Mouse (Mus musculus) lung, embryonic 15.5 days (tissue): Measurements from ENCODE around the gene Apmap. TPM values are rescaled to one million over a fixed set of nuclear protein-coding genes. Genes with fewer than 3 reads are reported as not detected.
"Not testable (repeated sequence)": the region's sequence is repeated elsewhere in the genome, so short reads cannot be mapped to it uniquely, and the experiment has no call there.

Experiments used
- ATAC-seq: fragments of 200-750 bp; cut with Nextera tagmentation; 2 replicates; pipeline ENCODE4 v1.8.0; 2017; ENCODE audit warnings: moderate number of reproducible peaks, borderline replicate concordance; ENCODE audit not compliant: low FRiP score, low TSS enrichment; ENCODE audit errors: extremely low read depth
- H3K27ac ChIP-seq: fragments of 300-500 bp; sonication (generic); 2 replicates; pipeline ENCODE4 v1.5.1; 2015; ENCODE audit warnings: moderate library complexity, mild to moderate bottlenecking, inconsistent platforms
- H3K27me3 ChIP-seq: fragments of 300-500 bp; sonication (generic); 2 replicates; pipeline ENCODE4 v1.6.1; 2015; ENCODE audit warnings: inconsistent platforms
- H3K36me3 ChIP-seq: fragments of 300-500 bp; sonication (generic); 2 replicates; pipeline ENCODE4 v1.6.1; 2015; ENCODE audit warnings: inconsistent platforms
- H3K4me1 ChIP-seq: fragments of 300-500 bp; sonication (generic); 2 replicates; pipeline ENCODE4 v1.6.1; 2015; ENCODE audit warnings: inconsistent platforms
- H3K4me2 ChIP-seq: fragments of 300-500 bp; sonication (generic); 2 replicates; pipeline ENCODE4 v1.6.1; 2015; ENCODE audit warnings: inconsistent platforms, mild to moderate bottlenecking, moderate library complexity
- H3K4me3 ChIP-seq: fragments of 300-500 bp; sonication (generic); 2 replicates; pipeline ENCODE4 v1.5.1; 2015; ENCODE audit warnings: mild to moderate bottlenecking, inconsistent platforms
- H3K9ac ChIP-seq: fragments of 300-500 bp; sonication (generic); 2 replicates; pipeline ENCODE4 v1.6.1; 2015; ENCODE audit warnings: inconsistent platforms
- H3K9me3 ChIP-seq: fragments of 300-500 bp; sonication (generic); 2 replicates; pipeline ENCODE4 v1.6.1; 2016; ENCODE audit warnings: inconsistent platforms
- WGBS: fragments of 180-500 bp; shearing (Covaris S2); methylation state at CpG from one replicate; pipeline ENCODE4 v1.1.7; 2015; 5-methylcytosine and 5-hydroxymethylcytosine counted together
- polyA plus RNA-seq: library from polyadenylated mRNA; unstranded; fragments of >200 nt; fragmentation: Nextera tagmentation; extraction: Ambion mirVana; gene quantifications from 2 replicates; pipeline ENCODE4 v1.2.1, GENCODE M21; 2015

The Apmap gene
- polyA plus RNA-seq, 1 experiment from 2014 or later: 53.7 TPM

DNA sequence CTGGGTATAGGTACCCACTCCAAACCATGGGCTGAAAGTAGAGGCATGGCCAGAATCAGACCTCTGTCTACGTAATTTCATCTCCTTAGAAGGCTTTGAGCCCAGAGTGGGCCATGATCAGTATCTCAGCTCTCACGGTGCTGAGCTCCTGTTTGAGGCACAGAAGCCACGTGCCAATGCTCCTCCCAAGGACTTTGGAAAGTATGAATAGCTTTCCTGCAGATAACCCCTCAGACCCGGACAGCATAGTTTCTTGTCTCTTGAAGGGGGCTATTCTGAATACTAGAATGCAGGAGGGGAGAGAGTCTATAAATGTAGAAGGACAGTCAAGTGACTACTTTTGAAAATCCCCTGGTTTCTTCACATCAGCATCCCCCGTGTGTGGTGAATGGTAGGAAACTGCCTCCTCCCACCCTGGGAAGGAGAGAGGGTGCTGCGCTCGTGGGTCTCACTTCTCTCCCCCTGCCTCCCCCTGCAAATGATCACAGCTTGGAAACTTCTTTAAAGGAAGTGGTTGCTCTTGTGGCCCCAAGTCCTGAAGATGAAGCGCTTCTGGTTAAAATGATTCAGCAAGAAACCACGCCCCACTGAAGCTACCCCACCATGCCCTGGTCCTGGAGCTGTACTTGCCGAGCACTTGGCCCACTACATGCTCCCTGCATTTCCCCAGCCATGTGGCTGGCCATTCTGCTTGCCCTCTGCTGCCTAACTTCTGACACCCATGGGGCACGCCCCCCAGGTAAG, 38.3 kb downstream of the Apmap start, which contains the start of gene Cst7:
Gene Cst7 (plus strand): TSS at position 569 of the 744 bp plus-strand sequence.
- Histone ChIP-seq H3K36me3 (no peaks in the 10 kb centered on the region), H3K27me3 (no peaks in the 10 kb centered on the region), H3K4me1 (no peaks in the 10 kb centered on the region), H3K9ac (no peak within 1 kb of the TSS), H3K27ac (no peak within 1 kb of the TSS), H3K9me3 (no peaks in the 10 kb centered on the region), H3K4me3 (no peak within 1 kb of the TSS), H3K4me2 (no peak within 1 kb of the TSS)
- ATAC-seq: no peak
- 63% methylated on average over 11 of the region's 11 CpGs for WGBS

DNA sequence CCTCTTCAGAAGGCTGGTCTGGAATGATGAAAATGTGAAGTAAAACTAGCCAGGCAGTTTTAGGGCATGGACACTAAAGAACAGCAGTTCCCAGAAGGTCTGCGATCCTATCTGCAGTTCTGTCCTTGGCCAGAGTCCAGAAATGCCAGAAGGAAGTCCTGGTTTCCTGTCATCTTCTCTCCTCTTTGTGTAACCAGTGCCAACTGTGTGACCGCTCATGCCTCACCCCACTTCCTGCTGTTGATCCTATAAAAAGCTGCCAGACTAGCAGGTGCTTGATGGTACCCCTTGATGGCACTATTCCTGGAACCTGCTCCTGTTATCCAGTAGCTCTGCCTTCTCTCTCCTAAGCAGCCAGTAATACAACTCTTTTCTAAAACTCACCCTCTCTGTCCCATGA, 41.3 kb downstream of the Apmap start:
- no peak for ATAC-seq
- no peaks in the 10 kb centered on the region for H3K4me1 ChIP-seq
- no peak overlapping the region for H3K9ac ChIP-seq
- H3K9me3 ChIP-seq: no peaks in the 10 kb centered on the region
- H3K4me2 ChIP-seq: no peak overlapping the region
- H3K27ac ChIP-seq: no peak overlapping the region
- 36% methylated on average over 2 of the region's 2 CpGs for WGBS
- H3K36me3 ChIP-seq: no peaks in the 10 kb centered on the region
- H3K27me3 ChIP-seq: no peaks in the 10 kb centered on the region
- no peak overlapping the region for H3K4me3 ChIP-seq

DNA sequence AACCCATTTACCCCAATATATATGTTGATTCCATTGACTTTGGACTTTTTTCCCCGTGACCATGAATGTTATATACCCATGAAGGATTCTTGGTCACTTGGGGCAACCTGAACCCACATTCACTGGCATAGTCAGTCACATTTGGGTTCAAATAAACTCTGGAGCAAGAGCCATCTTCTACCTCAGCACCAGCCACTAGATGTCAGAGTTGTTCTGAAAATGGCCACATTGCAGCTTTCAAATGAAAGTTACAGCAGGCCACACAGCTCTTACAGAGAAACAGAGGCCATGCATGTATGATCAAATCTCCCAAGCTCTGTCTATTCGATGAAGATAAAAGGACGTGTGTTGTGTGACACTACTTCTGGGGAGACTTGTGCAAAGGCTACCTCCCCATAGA, 49.8 kb downstream of the Apmap start:
- H3K4me2 ChIP-seq: no peak overlapping the region
- H3K4me3 ChIP-seq: no peak overlapping the region
- no peaks in the 10 kb centered on the region for H3K4me1 ChIP-seq
- H3K36me3 ChIP-seq: no peaks in the 10 kb centered on the region
- H3K27ac ChIP-seq: no peak overlapping the region
- no peak overlapping the region for H3K9ac ChIP-seq
- no peak for ATAC-seq
- WGBS: 48% methylated on average over 3 of the region's 3 CpGs
- no peaks in the 10 kb centered on the region for H3K9me3 ChIP-seq
- no peaks in the 10 kb centered on the region for H3K27me3 ChIP-seq

GRCm38 (mm10) chr2:150549576-150549975, 58.8 kb downstream of the Apmap start:
- WGBS: 69% methylated on average over 10 of the region's 10 CpGs
- H3K4me1 ChIP-seq, ATAC-seq, H3K4me2 ChIP-seq, H3K4me3 ChIP-seq, H3K9ac ChIP-seq, H3K36me3 ChIP-seq, H3K27me3 ChIP-seq, H3K27ac ChIP-seq, H3K9me3 ChIP-seq: not testable (repeated sequence)

Other genes with a start within 250 kb of the Apmap start
- gene 3300002I08Rik, start 245.8 kb downstream of the Apmap start, polyA plus RNA-seq: 8.2 and 9.1 TPM in 2 replicates
- 7.1 and 8.2 TPM in 2 replicates for gene Zfp442, start 157.1 kb downstream of the Apmap start, polyA plus RNA-seq
- 0.06 and 0.09 TPM in 2 replicates for gene Zfp345, start 123.5 kb downstream of the Apmap start, polyA plus RNA-seq
- 0.38 and 0.96 TPM in 2 replicates for gene Cst7, start 38.2 kb downstream of the Apmap start, polyA plus RNA-seq
- gene Acss1, start 59.9 kb upstream of the Apmap start, polyA plus RNA-seq: 8.1 and 8.8 TPM in 2 replicates
- gene Vsx1, start 80.8 kb upstream of the Apmap start, polyA plus RNA-seq: not detected in 2 replicates
- 33.4 and 35.5 TPM in 2 replicates for gene Entpd6, start 140.5 kb upstream of the Apmap start, polyA plus RNA-seq
- 88.9 and 91.7 TPM in 2 replicates for gene Pygb, start 178.2 kb upstream of the Apmap start, polyA plus RNA-seq